Mouse (Mus musculus) testis, adult 2 months (tissue): Measurements from ENCODE around the gene Drd2. TPM values are rescaled to one million over a fixed set of nuclear protein-coding genes. Genes with fewer than 3 reads are reported as not detected.

Experiments used
- H3K27ac ChIP-seq: fragments of 200-500 bp; 2 replicates; pipeline ENCODE4 v1.5.1; 2012; ENCODE audit warnings: low read depth, low read length; ENCODE audit not compliant: control insufficient read depth, insufficient read depth
- H3K27me3 ChIP-seq: fragments of 200-500 bp; 2 replicates; pipeline ENCODE4 v1.6.1; 2012; ENCODE audit warnings: mild to moderate bottlenecking, low read length, moderate library complexity; ENCODE audit not compliant: control insufficient read depth, insufficient read depth
- H3K36me3 ChIP-seq: fragments of 200-500 bp; 2 replicates; pipeline ENCODE4 v1.6.1; 2012; ENCODE audit warnings: mild to moderate bottlenecking, low read length; ENCODE audit not compliant: control insufficient read depth, insufficient read depth
- H3K4me1 ChIP-seq: fragments of 200-500 bp; 2 replicates; pipeline ENCODE4 v1.6.1; 2012; ENCODE audit warnings: low read length; ENCODE audit not compliant: control insufficient read depth, insufficient read depth
- H3K4me3 ChIP-seq: fragments of 200-500 bp; 2 replicates; pipeline ENCODE4 v1.5.1; 2012; ENCODE audit warnings: low read depth, mild to moderate bottlenecking, low read length, moderate library complexity, mixed read lengths; ENCODE audit not compliant: control insufficient read depth
- CTCF ChIP-seq: fragments of 200-500 bp; IDR thresholded peaks from 2 replicates; pipeline ENCODE4 v1.5.1; 2012; ENCODE audit warnings: low read depth, mild to moderate bottlenecking, inconsistent platforms, low read length, moderate library complexity; ENCODE audit not compliant: control insufficient read depth, insufficient read depth, insufficient replicate concordance
- POLR2A ChIP-seq: fragments of 200-500 bp; IDR thresholded peaks from 2 replicates; pipeline ENCODE4 v1.6.1; 2012; ENCODE audit warnings: low read depth, mild to moderate bottlenecking, inconsistent platforms, low read length, moderate library complexity; ENCODE audit not compliant: control insufficient read depth
- polyA plus RNA-seq: library from polyadenylated mRNA; depleted of rRNA; stranded (reverse); fragments of >200 nt; gene quantifications from 2 replicates; pipeline ENCODE4 v1.2.3, GENCODE M21; 2012; rRNA removed

Gene Drd2
- polyA plus RNA-seq = 1.2 and 1.4 TPM in 2 replicates

DNA sequence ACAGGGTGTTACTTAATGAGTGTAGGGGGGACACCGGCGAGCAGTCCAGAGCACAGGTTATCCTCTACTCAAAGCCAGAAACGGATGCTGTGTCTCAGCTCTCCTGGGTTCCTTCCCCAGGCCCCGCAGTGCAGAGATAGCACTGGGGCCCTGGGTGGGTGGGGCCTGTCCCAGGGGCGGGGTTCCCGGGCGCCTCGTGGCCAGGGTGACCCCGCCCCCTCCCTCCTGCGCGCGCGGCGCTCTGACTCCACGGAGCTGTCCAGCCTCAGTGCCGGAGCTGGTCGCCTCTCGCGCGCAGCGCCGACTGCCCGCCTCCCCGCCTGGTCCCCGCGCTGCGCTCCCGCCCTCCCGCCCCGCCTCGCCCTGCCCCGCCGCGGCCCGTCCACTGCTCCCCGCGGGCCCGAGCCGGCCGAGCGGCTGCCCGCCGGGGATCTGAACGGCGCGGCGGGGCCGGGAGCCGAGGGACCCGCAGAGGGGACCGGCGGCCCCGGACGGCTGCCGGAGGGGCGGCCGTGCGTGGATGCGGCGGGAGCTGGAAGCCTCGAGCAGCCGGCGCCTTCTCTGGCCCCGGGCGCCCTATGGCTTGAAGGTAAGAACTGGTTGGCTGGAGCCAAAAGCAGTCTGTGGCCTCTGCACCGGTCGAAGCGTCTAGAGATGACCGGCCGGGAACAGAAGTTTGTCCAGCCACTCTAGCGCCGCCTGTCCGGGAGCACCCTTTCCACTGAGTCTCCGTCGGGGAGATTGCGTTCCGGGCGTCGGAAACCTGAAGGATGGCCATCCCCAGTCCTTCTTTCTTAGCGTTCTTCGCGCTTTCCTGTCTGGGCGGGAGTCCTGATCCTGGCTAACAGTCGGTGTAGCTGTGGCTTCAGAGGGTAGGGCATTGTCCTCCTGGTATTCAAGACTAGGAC lies at the start of gene Drd2:
TSS of gene Drd2 (plus strand) at position 492 of the 908 bp plus-strand sequence.
- H3K4me1 ChIP-seq = peaks cover 15% of the 10 kb centered on the region
- no peaks in the 10 kb centered on the region for H3K27me3 ChIP-seq
- H3K4me3 ChIP-seq = peak within 1 kb of the TSS; percentile 37
- TF ChIP-seq CTCF = no peak
- H3K27ac ChIP-seq = no peak within 1 kb of the TSS
- H3K36me3 ChIP-seq = no peaks in the 10 kb centered on the region

DNA sequence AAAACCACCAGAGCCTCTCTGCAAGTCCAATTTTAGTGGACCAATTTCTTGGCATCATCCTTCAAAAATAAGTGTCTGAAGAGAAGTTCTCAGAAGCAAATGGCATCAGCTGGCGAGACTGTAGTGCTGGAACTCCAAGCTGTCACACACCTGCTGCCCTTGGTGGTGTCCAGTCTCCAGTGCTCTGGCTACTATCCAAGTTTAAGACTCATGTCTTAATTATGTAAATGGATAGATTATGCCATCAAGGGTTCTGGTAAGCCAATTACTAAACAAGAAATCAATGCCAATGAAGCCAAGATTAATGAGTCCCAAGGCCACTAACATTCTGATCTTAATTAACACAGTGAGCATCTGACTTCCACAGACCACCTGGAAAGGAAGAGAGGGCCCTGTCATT lies 45.3 kb upstream of the Drd2 start:
- TF ChIP-seq POLR2A (no peak), CTCF (no peak)
- Histone ChIP-seq H3K4me3 (no peak overlapping the region), H3K4me1 (no peaks in the 10 kb centered on the region), H3K27ac (no peak overlapping the region), H3K27me3 (no peaks in the 10 kb centered on the region), H3K36me3 (no peaks in the 10 kb centered on the region)

DNA sequence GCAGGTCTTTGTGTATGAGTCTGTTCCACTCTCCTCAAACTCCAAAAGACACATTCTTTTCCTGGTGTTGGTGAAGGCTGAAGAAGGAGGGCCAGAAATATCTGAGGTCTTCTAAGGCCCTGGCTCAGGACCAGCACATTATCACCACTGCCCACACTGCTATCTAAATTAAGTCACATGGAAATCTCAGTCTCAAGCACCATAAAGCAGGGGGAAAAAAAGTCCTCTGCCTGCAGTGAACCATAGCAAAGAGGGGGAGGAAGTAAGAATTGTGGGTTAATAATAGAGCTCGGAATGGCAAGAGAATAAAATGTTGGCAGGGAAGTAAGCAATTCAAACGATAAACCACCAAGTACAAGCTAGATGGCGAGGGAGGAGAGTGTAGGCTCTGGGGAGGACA lies 32.9 kb upstream of the Drd2 start:
- H3K36me3 ChIP-seq = no peaks in the 10 kb centered on the region
- H3K27ac ChIP-seq = no peak overlapping the region
- H3K4me3 ChIP-seq = no peak overlapping the region
- TF ChIP-seq CTCF (no peak), POLR2A (no peak)
- no peaks in the 10 kb centered on the region for H3K27me3 ChIP-seq
- no peaks in the 10 kb centered on the region for H3K4me1 ChIP-seq

DNA sequence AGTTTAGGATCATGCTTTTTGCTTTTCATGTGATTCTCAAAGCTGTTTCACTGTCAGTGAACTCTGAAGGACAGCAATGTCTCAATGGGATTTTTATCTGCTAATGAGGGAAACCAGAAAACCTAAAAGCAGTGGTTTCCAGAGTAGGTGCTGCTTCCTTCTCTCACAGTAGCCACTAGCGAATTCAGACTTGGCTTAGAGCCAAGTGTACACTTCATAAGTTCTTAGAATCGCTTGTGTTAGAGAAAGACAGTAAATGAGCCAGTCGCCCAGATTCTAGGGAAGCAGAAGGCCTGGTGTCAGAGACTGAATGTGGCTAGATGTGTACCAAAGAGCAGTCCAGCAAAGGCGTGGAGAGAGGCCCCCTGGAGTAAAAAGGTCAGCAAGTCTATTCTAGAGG lies 29.6 kb upstream of the Drd2 start:
- no peak for TF ChIP-seq POLR2A
- TF ChIP-seq CTCF = no peak
- no peaks in the 10 kb centered on the region for H3K4me1 ChIP-seq
- no peaks in the 10 kb centered on the region for H3K27me3 ChIP-seq
- no peak overlapping the region for H3K4me3 ChIP-seq
- H3K36me3 ChIP-seq = no peaks in the 10 kb centered on the region
- no peak overlapping the region for H3K27ac ChIP-seq

DNA sequence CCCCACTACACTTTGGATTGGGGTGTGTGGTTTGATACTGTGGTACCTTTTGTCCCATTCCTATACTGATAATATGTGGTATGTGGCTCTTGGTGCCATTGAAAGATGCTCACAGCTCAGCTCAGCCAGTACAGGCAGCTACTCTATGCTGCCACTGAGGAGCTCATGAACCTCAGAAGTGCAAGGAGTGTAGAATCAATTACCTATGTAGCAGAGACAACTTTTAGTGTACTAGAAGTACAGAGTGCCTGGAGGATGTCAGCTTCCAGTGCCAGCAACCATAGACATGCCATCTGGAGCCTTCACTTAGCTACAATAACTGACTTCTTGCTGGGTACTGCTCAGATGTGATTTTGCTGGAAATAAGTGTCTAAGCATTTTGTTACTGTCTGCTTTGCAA lies 21.8 kb upstream of the Drd2 start:
- H3K36me3 ChIP-seq = no peaks in the 10 kb centered on the region
- no peak overlapping the region for H3K4me3 ChIP-seq
- no peak for TF ChIP-seq CTCF
- no peak for TF ChIP-seq POLR2A
- no peaks in the 10 kb centered on the region for H3K4me1 ChIP-seq
- H3K27ac ChIP-seq = no peak overlapping the region
- H3K27me3 ChIP-seq = no peaks in the 10 kb centered on the region

DNA sequence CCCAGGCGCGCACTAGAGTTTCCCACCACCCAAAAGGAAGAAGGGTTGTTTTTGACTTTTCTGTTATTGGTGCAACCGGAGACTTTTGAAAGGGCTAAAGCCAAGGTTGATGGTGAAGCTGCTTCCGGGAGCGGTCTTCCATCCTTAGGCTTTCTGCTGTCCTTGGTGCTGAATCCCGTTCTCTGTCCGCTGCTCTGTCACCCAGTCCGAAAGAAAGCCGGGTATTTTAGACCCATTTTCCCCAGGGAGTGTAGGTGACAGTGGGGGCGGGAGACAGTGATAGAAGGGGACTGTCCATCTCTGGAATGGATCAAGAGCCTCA lies 578 bp downstream of the Drd2 start:
- H3K27ac ChIP-seq = no peak overlapping the region
- H3K27me3 ChIP-seq = no peaks in the 10 kb centered on the region
- peak overlapping the region; percentile 37; the same call in 1 of the 2 replicates for H3K4me3 ChIP-seq
- H3K4me1 ChIP-seq = peaks cover 15% of the 10 kb centered on the region
- TF ChIP-seq CTCF = no peak
- no peak for TF ChIP-seq POLR2A
- H3K36me3 ChIP-seq = no peaks in the 10 kb centered on the region

DNA sequence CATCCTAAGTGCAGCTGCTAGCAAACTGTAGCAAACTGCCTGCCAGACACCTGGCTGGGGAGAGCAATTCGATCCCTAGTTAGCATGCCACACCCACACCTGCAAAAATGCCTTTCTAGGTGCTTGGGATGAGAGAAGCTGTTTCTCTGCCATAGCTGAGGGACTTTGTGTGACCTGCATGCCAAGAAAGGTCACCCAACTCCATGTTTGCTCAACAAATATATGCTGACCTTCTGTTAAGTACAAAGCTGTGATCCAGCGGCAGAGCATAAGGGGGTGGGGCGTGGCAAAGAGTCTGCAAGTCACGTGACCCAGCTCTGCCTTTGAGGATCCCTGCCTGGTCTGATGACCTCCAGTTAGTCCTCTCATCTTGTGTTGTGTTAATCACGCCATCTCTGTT lies 25.3 kb downstream of the Drd2 start:
- TF ChIP-seq CTCF (no peak), POLR2A (no peak)
- no peaks in the 10 kb centered on the region for H3K27me3 ChIP-seq
- H3K36me3 ChIP-seq = no peaks in the 10 kb centered on the region
- no peaks in the 10 kb centered on the region for H3K4me1 ChIP-seq
- H3K4me3 ChIP-seq = no peak overlapping the region
- H3K27ac ChIP-seq = no peak overlapping the region

DNA sequence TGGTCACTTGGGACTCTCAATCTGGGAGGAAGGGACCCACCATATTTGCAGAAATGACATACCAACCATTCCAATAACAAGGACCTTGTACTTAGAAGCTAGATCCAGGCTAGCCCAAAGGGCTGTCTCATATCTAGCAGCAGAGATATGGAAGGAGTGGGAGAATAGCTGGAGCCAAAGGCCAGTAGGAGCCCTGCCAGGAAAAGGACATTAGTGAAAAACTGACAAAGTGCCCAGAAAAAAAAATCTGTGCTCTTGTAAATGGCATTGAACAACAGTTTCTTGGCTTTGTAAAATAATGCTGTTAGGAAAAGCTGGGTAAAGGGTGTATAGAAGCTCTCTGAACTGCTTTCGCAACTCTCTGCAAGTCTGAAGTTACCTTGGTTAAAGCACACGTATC lies 33.5 kb downstream of the Drd2 start:
- Histone ChIP-seq H3K27me3 (no peaks in the 10 kb centered on the region), H3K36me3 (no peaks in the 10 kb centered on the region), H3K27ac (no peak overlapping the region), H3K4me3 (no peak overlapping the region), H3K4me1 (no peaks in the 10 kb centered on the region)
- TF ChIP-seq POLR2A = no peak
- TF ChIP-seq CTCF = no peak
